ENCODE assay signal across 6 mouse cellular contexts in the genomic region with DNA sequence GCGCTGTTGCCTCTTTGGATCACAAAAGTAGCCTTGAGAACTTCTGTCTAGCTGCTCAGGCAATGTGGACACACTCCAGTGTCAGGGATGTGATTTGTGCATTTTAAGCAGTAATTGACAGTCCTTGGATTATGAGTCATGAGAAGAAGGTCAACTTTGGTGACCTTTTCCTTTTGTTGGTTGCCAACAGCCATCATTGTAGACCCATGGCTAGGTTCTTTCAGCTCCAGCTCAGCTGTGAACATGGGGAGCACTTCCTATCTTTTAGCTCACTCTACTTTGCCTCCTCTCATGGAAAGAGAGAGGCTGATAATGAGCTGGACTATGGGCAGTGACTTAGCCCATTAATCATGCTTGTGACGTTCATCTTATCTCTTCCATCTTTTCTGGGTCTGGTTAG.
"Had no signal": no experiment of that assay in that cellular context is flagged by ENCODE, and none has a peak within 500 bp of the region (broad histone marks: within the 10 kb centered on the region; RNA-seq: fewer than 3 reads in every experiment).

No protein-coding gene starts in this region.

- DNase-seq: kidney, postnatal 25 days; lung, embryonic 14.5 days; lung, postnatal 10 days; right cerebral cortex, adult 18-20 months; thymus, postnatal 25 days had no signal

- ATAC-seq: midbrain, embryonic 13.5 days had no signal
